Mouse (Mus musculus): Measurements from ENCODE around the gene Ctnnb1. TPM values are rescaled to one million over a fixed set of nuclear protein-coding genes. Genes with fewer than 3 reads are reported as not detected.

The Ctnnb1 gene
- polyA plus RNA-seq, 1 experiment from 2014 or later, result 486 TPM

DNA sequence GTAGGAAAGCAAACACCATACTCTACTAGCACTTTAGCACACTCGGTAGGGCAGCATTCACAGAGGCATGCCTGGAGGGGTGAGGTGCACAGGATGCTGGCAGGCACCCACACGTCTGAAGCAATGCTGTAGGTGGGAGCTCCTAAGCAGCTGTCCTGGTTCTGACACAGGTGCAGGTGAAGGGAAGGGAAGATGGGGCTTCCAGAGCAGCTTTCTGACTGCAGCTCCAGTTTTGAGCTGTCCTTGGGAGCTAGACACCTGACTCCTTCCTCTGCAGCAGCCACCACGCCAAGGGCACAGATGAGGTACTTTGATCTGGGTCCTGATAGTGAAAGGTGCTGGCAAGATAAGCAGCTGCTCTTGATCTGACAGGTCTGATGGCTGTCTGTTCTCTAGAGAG lies 32.5 kb downstream of the Ctnnb1 start:
- Histone ChIP-seq H3K27ac (ENCODE audit: low read length) (peak overlapping the region; percentile 30), H3K9me3 (replicated peaks; ENCODE audit: control insufficient read depth, low read length) (no peaks in the 10 kb centered on the region), H3K9ac (ENCODE audit: low read length) (no peak overlapping the region), H3K4me3 (replicated peaks; ENCODE audit: low read length) (no peak overlapping the region), H3K4me2 (ENCODE audit: low read depth, low read length) (no peak overlapping the region), H3K4me1 (ENCODE audit: control insufficient read depth, insufficient read depth, low read length) (peaks cover 15% of the 10 kb centered on the region; the same call in 1 of the 2 replicates), H3K36me3 (ENCODE audit: control insufficient read depth, insufficient read depth, low read length) (peaks cover 50% of the 10 kb centered on the region), H3K27me3 (ENCODE audit: control insufficient read depth, insufficient read depth, low read length) (no peaks in the 10 kb centered on the region)
- WGBS, result 57% methylated on average over 3 of the region's 3 CpGs
- ATAC-seq (ENCODE audit: insufficient read depth, low FRiP score), result no peak

- Histone ChIP-seq H3K4me3 (replicated peaks; ENCODE audit: low read length) (no peak overlapping the region), H3K27me3 (ENCODE audit: control insufficient read depth, insufficient read depth, low read length) (no peaks in the 10 kb centered on the region), H3K4me1 (ENCODE audit: control insufficient read depth, insufficient read depth, low read length) (peaks cover 15% of the 10 kb centered on the region; the same call in 1 of the 2 replicates), H3K36me3 (ENCODE audit: control insufficient read depth, insufficient read depth, low read length) (peaks cover 49% of the 10 kb centered on the region), H3K9me3 (replicated peaks; ENCODE audit: control insufficient read depth, low read length) (no peaks in the 10 kb centered on the region), H3K27ac (ENCODE audit: low read length) (peak overlapping the region; percentile 30), H3K9ac (ENCODE audit: low read length) (no peak overlapping the region), H3K4me2 (ENCODE audit: low read depth, low read length) (no peak overlapping the region)
- no peak for ATAC-seq (ENCODE audit: insufficient read depth, low FRiP score)
- WGBS, result 73% methylated on average over 3 of the region's 3 CpGs
These were observed 33.1 kb downstream of the Ctnnb1 start for GRCm38 (mm10) chr9:120961969-120962700.

DNA sequence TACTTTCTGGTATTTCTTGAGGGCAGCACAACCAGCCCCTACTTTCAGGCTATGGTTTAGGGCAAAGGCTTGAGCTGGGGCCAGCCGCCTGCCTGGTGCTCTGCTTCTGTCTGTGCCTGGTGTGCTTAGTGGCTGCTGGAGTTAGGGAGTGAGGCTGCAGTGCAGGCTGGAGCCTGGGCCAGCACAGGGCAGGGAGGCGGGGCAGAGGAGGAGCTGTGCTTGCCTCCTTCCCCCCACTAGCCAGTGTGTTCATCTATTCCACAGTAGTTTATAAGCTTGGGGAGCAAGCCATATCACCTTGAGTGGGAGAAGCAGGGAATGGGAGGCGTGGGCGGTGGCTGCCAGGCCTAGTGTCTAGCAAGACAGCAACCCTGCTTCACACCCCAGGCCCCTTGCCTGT lies 34.1 kb downstream of the Ctnnb1 start:
- Histone ChIP-seq H3K9ac (ENCODE audit: low read length) (no peak overlapping the region), H3K4me1 (ENCODE audit: control insufficient read depth, insufficient read depth, low read length) (peaks cover 13% of the 10 kb centered on the region; the same call in 1 of the 2 replicates), H3K27me3 (ENCODE audit: control insufficient read depth, insufficient read depth, low read length) (no peaks in the 10 kb centered on the region), H3K27ac (ENCODE audit: low read length) (no peak overlapping the region), H3K36me3 (ENCODE audit: control insufficient read depth, insufficient read depth, low read length) (peaks cover 46% of the 10 kb centered on the region), H3K9me3 (replicated peaks; ENCODE audit: control insufficient read depth, low read length) (no peaks in the 10 kb centered on the region), H3K4me3 (replicated peaks; ENCODE audit: low read length) (no peak overlapping the region), H3K4me2 (ENCODE audit: low read depth, low read length) (no peak overlapping the region)
- WGBS, result 92% methylated on average over 4 of the region's 4 CpGs
- ATAC-seq (ENCODE audit: insufficient read depth, low FRiP score), result no peak

GRCm38 (mm10) chr9:120963720-120964119 lies 34.7 kb downstream of the Ctnnb1 start:
- no peak overlapping the region for H3K27ac ChIP-seq (ENCODE audit: low read length)

GRCm38 (mm10) chr9:120964224-120964623 lies 35.2 kb downstream of the Ctnnb1 start:
- Histone ChIP-seq H3K36me3 (ENCODE audit: control insufficient read depth, insufficient read depth, low read length) (peaks cover 41% of the 10 kb centered on the region), H3K4me2 (ENCODE audit: low read depth, low read length) (no peak overlapping the region), H3K27ac (ENCODE audit: low read length) (no peak overlapping the region), H3K27me3 (ENCODE audit: control insufficient read depth, insufficient read depth, low read length) (no peaks in the 10 kb centered on the region), H3K4me1 (ENCODE audit: control insufficient read depth, insufficient read depth, low read length) (peaks cover 11% of the 10 kb centered on the region; the same call in 1 of the 2 replicates), H3K9ac (ENCODE audit: low read length) (no peak overlapping the region), H3K9me3 (replicated peaks; ENCODE audit: control insufficient read depth, low read length) (no peaks in the 10 kb centered on the region), H3K4me3 (replicated peaks; ENCODE audit: low read length) (no peak overlapping the region)
- no peak for ATAC-seq (ENCODE audit: insufficient read depth, low FRiP score)
- 73% methylated on average over 5 of the region's 5 CpGs for WGBS

More at GRCm38 (mm10) chr9:120963720-120964119, 34.7 kb downstream of the Ctnnb1 start:
- H3K4me2 ChIP-seq (ENCODE audit: low read depth, low read length), result no peak overlapping the region
- no peak overlapping the region for H3K4me3 ChIP-seq (replicated peaks; ENCODE audit: low read length)
- H3K27me3 ChIP-seq (ENCODE audit: control insufficient read depth, insufficient read depth, low read length), result no peaks in the 10 kb centered on the region
- ATAC-seq (ENCODE audit: insufficient read depth, low FRiP score), result no peak
- peaks cover 11% of the 10 kb centered on the region; the same call in 1 of the 2 replicates for H3K4me1 ChIP-seq (ENCODE audit: control insufficient read depth, insufficient read depth, low read length)
- no peak overlapping the region for H3K9ac ChIP-seq (ENCODE audit: low read length)
- 83% methylated on average over 3 of the region's 3 CpGs for WGBS
- H3K9me3 ChIP-seq (replicated peaks; ENCODE audit: control insufficient read depth, low read length), result no peaks in the 10 kb centered on the region
- H3K36me3 ChIP-seq (ENCODE audit: control insufficient read depth, insufficient read depth, low read length), result peaks cover 42% of the 10 kb centered on the region

DNA sequence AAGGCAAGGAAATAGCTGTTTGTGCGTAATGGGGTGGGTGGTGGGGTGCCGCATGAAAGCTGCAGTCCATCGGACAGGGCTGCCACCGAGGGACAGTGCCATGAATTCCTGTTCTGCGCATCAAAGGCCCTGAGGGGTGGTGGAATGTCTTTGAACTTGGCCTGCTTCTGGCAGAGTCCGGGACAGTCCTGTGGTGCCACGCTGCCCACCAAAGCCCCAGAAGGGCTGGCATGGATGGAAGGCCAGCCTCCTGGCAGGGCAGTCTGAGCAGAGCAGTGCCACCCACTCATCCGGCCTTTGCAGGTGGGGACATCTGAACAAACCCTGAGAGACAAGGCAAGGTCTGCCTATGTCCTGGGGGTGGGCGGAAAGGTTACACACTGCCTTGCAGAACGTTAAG lies 36.0 kb downstream of the Ctnnb1 start:
- peaks cover 11% of the 10 kb centered on the region; the same call in 1 of the 2 replicates for H3K4me1 ChIP-seq (ENCODE audit: control insufficient read depth, insufficient read depth, low read length)
- no peak overlapping the region for H3K9ac ChIP-seq (ENCODE audit: low read length)
- H3K27ac ChIP-seq (ENCODE audit: low read length), result no peak overlapping the region
- 89% methylated on average over 10 of the region's 10 CpGs for WGBS
- H3K36me3 ChIP-seq (ENCODE audit: control insufficient read depth, insufficient read depth, low read length), result peaks cover 35% of the 10 kb centered on the region
- no peaks in the 10 kb centered on the region for H3K9me3 ChIP-seq (replicated peaks; ENCODE audit: control insufficient read depth, low read length)
- ATAC-seq (ENCODE audit: insufficient read depth, low FRiP score), result no peak
- H3K4me2 ChIP-seq (ENCODE audit: low read depth, low read length), result no peak overlapping the region
- no peaks in the 10 kb centered on the region for H3K27me3 ChIP-seq (ENCODE audit: control insufficient read depth, insufficient read depth, low read length)
- no peak overlapping the region for H3K4me3 ChIP-seq (replicated peaks; ENCODE audit: low read length)

DNA sequence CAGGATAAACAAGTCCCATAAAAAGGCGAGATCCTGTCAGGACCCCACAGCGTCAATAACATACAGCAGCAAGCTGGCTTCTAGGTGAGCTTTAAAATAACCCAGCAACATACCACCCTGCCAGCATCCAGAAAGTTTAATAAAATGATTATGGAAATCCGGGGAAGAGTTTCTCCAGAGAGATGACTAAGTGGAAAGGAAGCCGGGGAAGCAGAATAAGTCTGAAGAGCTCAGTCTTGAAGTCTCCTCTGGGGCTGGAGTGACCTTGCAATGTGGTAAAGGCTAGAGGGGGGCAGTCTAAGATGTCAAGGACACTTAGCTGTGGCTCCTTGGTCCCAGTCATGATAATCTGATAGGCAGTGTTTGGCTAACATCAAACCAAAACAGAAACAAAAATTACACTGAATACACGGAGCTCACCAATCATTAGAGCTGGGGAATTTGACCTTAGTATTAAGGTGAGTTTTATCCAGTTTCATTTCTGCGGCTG lies 44.1 kb downstream of the Ctnnb1 start:
- Histone ChIP-seq H3K27me3 (ENCODE audit: control insufficient read depth, insufficient read depth, low read length) (no peaks in the 10 kb centered on the region), H3K27ac (ENCODE audit: low read length) (no peak overlapping the region), H3K9ac (ENCODE audit: low read length) (no peak overlapping the region), H3K4me1 (ENCODE audit: control insufficient read depth, insufficient read depth, low read length) (peaks cover 16% of the 10 kb centered on the region; the same call in 1 of the 2 replicates), H3K9me3 (replicated peaks; ENCODE audit: control insufficient read depth, low read length) (no peaks in the 10 kb centered on the region), H3K36me3 (ENCODE audit: control insufficient read depth, insufficient read depth, low read length) (peaks cover 7% of the 10 kb centered on the region; the same call in 1 of the 2 replicates), H3K4me3 (replicated peaks; ENCODE audit: low read length) (no peak overlapping the region), H3K4me2 (ENCODE audit: low read depth, low read length) (no peak overlapping the region)
- ATAC-seq (ENCODE audit: insufficient read depth, low FRiP score), result no peak
- 66% methylated on average over 6 of the region's 6 CpGs for WGBS

GRCm38 (mm10) chr9:120974209-120974608 lies 45.2 kb downstream of the Ctnnb1 start:
- Histone ChIP-seq H3K27me3 (ENCODE audit: control insufficient read depth, insufficient read depth, low read length) (no peaks in the 10 kb centered on the region), H3K4me3 (replicated peaks; ENCODE audit: low read length) (no peak overlapping the region), H3K36me3 (ENCODE audit: control insufficient read depth, insufficient read depth, low read length) (no peaks in the 10 kb centered on the region), H3K9ac (ENCODE audit: low read length) (no peak overlapping the region), H3K4me1 (ENCODE audit: control insufficient read depth, insufficient read depth, low read length) (peaks cover 16% of the 10 kb centered on the region; the same call in 1 of the 2 replicates), H3K9me3 (replicated peaks; ENCODE audit: control insufficient read depth, low read length) (no peaks in the 10 kb centered on the region), H3K4me2 (ENCODE audit: low read depth, low read length) (no peak overlapping the region), H3K27ac (ENCODE audit: low read length) (peak overlapping the region; percentile 33)
- ATAC-seq (ENCODE audit: insufficient read depth, low FRiP score), result no peak
- WGBS, result 65% methylated on average over 2 of the region's 2 CpGs

GRCm38 (mm10) chr9:120976158-120976557 lies 47.1 kb downstream of the Ctnnb1 start:
- peak; percentile 79; the same call in 1 of the 2 replicates for ATAC-seq (ENCODE audit: insufficient read depth, low FRiP score)
- Histone ChIP-seq H3K9me3 (replicated peaks; ENCODE audit: control insufficient read depth, low read length) (no peaks in the 10 kb centered on the region), H3K36me3 (ENCODE audit: control insufficient read depth, insufficient read depth, low read length) (no peaks in the 10 kb centered on the region), H3K27me3 (ENCODE audit: control insufficient read depth, insufficient read depth, low read length) (no peaks in the 10 kb centered on the region), H3K4me1 (ENCODE audit: control insufficient read depth, insufficient read depth, low read length) (peaks cover 16% of the 10 kb centered on the region; the same call in 1 of the 2 replicates), H3K27ac (ENCODE audit: low read length) (peak overlapping the region; percentile 8; the same call in 1 of the 2 replicates), H3K4me3 (replicated peaks; ENCODE audit: low read length) (no peak overlapping the region), H3K4me2 (ENCODE audit: low read depth, low read length) (no peak overlapping the region), H3K9ac (ENCODE audit: low read length) (no peak overlapping the region)
- 42% methylated on average over 5 of the region's 5 CpGs for WGBS
